Mouse (Mus musculus): ENCODE measurements at regions not wholly inside any gene's neighbourhood (a gene's known extent, or its start where the extent isn't known, plus 50 kb on each side); places are given as distances from the start of the nearest gene placed in this dataset.
A peak's percentile ranks its signal among the peaks of the same experiment; 100 is the strongest.

DNA sequence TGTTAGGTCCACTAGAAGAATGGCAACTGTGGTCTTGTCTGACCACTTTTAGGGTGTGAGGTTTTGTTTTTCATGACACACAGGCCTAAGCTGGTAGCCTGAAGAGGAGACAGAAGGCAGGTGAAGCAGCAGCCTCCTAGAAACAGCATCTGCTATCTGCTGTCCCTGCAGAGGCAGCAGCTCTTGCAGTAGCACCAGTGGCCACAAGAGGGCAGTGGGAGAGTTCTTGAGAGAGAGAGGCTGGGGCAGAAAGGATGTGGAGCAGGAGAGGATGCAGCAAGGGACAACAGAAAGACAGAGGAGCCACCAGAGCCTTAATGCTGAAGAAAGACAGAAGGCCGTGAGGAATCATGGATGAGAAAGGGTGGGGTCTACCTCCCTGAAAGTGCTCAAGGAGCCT is 88.1 kb upstream of the Usp51 start:
- TF ChIP-seq CTCF (IDR thresholded peaks at IDR 0.05; ENCODE audit: low read depth), result peak; percentile 78
- H3K4me1 ChIP-seq (ENCODE audit: insufficient read depth, low read length), result no peaks in the 10 kb centered on the region
- H3K27me3 ChIP-seq (ENCODE audit: insufficient read depth, low read length), result no peaks in the 10 kb centered on the region
- 56% methylated on average over 1 of the region's 1 CpGs for WGBS
- H3K27ac ChIP-seq, result no peak overlapping the region
- no peak overlapping the region for H3K9ac ChIP-seq (replicated peaks; ENCODE audit: low read length)
- no peaks in the 10 kb centered on the region for H3K9me3 ChIP-seq (ENCODE audit: low read length)
- no peaks in the 10 kb centered on the region for H3K36me3 ChIP-seq (ENCODE audit: insufficient read depth, low read length)
- H3K4me2 ChIP-seq (ENCODE audit: low read depth, low read length), result no peak overlapping the region
- no peak overlapping the region for H3K4me3 ChIP-seq (ENCODE audit: low read length)
- DNase-seq (ENCODE audit: low spot score) (peak; percentile 74), ATAC-seq (0 out of 2 replicates have a peak, but pooled peaks have one; percentile 43)

DNA sequence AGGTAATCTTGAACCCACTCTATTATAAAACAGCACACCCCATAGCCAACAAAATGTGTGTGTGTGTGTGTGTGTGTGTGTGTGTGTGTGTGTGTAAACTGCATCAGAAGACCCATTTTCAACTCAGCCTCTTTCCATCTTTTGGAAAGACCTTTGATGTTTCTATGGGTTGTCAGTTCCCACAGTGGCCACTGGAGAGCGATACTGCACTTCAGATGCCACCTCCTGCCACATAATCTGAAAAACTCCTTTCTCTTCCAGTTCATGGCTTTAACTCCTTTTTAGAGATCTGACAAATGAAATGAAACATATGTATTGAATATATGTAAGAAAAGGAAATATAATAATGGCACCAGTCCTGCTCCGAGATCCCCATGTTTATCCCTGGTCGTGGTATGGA is 79.3 kb upstream of the Usp51 start:
- H3K9ac ChIP-seq (replicated peaks; ENCODE audit: low read length), result no peak overlapping the region
- H3K4me1 ChIP-seq (ENCODE audit: insufficient read depth, low read length), result no peaks in the 10 kb centered on the region
- H3K27ac ChIP-seq, result no peak overlapping the region
- DNase-seq (ENCODE audit: low spot score), result peak; percentile 65
- TF ChIP-seq CTCF (IDR thresholded peaks at IDR 0.05; ENCODE audit: low read depth), result peak; percentile 83
- WGBS, result 51% methylated on average over 3 of the region's 3 CpGs
- no peak overlapping the region for H3K4me3 ChIP-seq (ENCODE audit: low read length)
- H3K4me2 ChIP-seq (ENCODE audit: low read depth, low read length), result no peak overlapping the region
- H3K27me3 ChIP-seq (ENCODE audit: insufficient read depth, low read length), result no peaks in the 10 kb centered on the region
- H3K9me3 ChIP-seq (ENCODE audit: low read length), result no peaks in the 10 kb centered on the region
- ATAC-seq, result no peak
- no peaks in the 10 kb centered on the region for H3K36me3 ChIP-seq (ENCODE audit: insufficient read depth, low read length)

DNA sequence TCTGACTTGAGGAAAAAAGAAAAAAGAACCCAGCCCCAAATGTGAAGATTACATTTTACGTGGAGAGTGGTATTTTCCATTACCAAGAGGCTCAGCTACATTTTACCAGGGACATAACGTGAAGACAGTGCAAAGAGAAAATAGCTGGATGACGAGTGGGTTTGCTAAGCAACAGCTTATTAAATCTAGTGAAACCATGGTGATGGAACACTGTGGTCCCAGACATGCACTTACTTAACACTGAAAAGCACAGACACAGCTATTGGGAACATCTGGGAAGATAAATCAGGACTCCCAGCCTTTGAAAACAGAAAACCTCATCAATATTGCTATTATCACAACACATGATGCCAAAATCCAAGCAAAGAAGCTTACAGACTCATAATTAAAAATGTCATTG is 60.1 kb upstream of the Usp51 start:
- H3K36me3 ChIP-seq (ENCODE audit: insufficient read depth, low read length), result no peaks in the 10 kb centered on the region
- DNase-seq (ENCODE audit: low spot score) (peak; percentile 27), ATAC-seq (no peak)
- no peak overlapping the region for H3K4me3 ChIP-seq (ENCODE audit: low read length)
- no peak overlapping the region for H3K27ac ChIP-seq
- no peaks in the 10 kb centered on the region for H3K27me3 ChIP-seq (ENCODE audit: insufficient read depth, low read length)
- H3K4me1 ChIP-seq (ENCODE audit: insufficient read depth, low read length), result no peaks in the 10 kb centered on the region
- WGBS, result 31% methylated on average over 3 of the region's 3 CpGs
- H3K9me3 ChIP-seq (ENCODE audit: low read length), result no peaks in the 10 kb centered on the region
- no peak overlapping the region for H3K4me2 ChIP-seq (ENCODE audit: low read depth, low read length)
- H3K9ac ChIP-seq (replicated peaks; ENCODE audit: low read length), result no peak overlapping the region
- no peak for TF ChIP-seq CTCF (IDR thresholded peaks at IDR 0.05; ENCODE audit: low read depth)

Data from hindbrain, postnatal 0 days (tissue).